Mouse (Mus musculus) lung, postnatal 10 days (tissue): ENCODE measurements around the gene Eprs.
"Not testable (repeated sequence)": the region's sequence is repeated elsewhere in the genome, so short reads cannot be mapped to it uniquely, and the experiment has no call there.

Experiments
- DNase-seq: peaks from one replicate; pipeline ENCODE4 v3.0.0; 2021

Eprs gene

DNA sequence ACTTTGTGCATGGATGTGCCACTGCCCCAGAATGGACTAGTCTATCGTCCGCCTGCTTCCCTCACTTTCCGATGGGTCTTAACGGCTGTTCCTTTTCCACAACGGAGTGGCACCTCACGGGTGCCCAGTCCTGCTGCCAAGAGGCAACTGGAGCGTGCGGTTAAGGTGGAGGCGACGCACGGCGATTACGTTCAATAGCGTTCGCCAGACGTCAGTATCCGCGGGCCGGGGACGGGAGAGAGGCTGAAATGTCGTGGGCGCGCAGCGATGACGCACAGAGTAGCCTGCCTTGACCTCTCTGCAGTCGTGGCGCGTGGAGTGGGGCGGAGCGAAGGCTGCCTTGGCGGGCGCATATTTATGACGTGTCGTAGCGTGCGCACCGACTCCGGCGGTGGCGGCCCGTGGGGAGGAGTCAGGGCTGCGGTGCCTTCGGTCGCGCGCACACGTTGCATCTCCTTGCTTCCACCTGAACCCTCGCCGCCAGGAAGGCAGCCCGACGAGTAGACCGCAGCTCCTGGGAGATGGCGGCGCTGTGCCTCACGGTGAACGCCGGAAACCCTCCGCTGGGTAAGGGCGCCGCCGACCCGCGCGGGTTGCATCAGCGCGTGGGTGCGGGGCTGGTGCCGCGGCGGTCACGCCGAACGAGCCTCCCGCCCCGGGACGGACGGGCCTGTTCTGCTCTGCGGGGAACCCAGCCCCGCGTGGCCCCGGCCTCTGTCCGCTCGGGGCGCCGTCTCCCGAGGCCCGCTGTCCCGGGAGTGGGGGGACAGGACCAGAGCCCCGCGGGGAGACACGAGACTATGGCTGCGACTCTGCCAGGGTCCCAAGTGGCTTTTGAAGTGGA, at the start of gene Eprs:
TSS of gene Eprs (plus strand) at position 368 of the 844 bp plus-strand sequence.
- peak; percentile 99 for DNase-seq

DNA sequence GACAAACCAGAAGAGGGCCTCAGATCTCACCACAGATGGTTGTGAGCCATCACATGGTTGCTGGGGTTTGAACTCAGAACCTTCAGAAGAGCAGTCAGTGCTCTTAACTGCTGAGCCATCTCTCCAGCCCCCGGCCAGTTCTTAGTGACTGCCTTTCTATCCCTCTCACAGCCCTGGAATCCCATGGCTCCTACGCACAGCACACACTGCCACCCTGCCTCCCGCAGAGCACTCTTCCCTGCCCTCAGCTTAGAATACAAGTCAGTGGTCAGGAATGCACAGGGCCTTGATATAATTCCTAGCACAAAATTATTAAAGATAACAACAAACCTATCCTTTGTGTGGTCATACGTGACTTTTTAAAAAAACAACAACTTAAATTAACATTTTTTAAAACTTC, 48.3 kb upstream of the Eprs start:
- no peak for DNase-seq

DNA sequence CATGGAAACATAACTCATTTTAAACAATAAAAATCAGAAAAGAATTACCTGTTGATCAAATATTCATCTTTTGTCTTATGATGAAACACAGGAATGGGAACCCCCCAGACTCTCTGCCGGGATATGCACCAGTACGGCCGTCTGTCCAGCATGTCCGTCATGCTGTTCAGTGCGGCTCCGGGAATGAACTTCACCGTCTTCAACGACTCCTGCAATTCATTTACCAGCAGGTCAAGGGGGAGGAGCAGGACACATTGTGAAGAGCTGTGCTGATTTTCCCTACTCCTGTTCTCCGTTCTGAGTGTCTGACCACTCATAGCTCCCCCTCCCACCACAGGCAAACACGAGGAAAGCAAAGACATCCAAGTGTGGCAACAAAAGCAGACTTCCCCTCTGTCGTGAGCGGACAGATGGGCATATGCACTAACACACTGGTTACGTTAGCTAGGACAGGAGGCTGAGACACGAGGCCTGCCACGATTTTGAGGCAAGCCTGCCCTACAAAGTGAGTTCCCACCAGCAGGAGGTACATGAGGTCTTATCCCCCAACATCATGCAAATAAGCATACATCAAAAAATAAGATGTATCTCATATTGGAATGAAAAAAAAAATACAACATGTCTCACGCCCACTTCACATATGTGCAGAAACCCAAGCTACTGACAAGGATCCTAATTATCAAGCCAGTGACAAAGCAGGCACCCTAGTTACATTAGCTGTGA, 46.8 kb upstream of the Eprs start:
- DNase-seq: no peak

DNA sequence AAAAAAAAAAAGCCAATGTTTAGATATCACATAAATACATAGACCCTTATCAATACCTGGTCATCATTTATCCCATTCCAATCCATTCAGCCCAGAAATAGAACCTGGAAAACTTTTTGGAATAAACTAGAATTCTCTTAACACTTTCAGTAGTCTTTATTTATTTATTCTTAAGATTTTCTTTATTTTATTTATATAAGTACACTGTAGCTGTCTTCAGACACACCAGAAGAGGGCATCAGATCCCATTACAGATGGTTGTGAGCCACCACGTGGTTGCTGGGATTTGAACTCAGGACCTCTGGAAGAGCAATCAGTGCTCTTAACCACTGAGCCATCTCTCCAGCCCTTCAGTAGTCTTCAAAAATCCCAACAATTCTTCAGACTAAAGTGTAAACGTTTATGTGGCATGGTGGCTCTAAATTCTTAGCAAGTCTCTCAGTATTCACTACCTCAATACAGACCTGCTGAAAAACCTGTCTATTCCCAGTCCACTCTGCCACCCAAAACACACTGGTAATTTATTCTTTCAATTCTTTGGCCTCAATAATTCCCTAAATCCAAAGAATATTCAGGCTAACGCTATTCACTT, 35.0 kb upstream of the Eprs start:
- not testable (repeated sequence) for DNase-seq

DNA sequence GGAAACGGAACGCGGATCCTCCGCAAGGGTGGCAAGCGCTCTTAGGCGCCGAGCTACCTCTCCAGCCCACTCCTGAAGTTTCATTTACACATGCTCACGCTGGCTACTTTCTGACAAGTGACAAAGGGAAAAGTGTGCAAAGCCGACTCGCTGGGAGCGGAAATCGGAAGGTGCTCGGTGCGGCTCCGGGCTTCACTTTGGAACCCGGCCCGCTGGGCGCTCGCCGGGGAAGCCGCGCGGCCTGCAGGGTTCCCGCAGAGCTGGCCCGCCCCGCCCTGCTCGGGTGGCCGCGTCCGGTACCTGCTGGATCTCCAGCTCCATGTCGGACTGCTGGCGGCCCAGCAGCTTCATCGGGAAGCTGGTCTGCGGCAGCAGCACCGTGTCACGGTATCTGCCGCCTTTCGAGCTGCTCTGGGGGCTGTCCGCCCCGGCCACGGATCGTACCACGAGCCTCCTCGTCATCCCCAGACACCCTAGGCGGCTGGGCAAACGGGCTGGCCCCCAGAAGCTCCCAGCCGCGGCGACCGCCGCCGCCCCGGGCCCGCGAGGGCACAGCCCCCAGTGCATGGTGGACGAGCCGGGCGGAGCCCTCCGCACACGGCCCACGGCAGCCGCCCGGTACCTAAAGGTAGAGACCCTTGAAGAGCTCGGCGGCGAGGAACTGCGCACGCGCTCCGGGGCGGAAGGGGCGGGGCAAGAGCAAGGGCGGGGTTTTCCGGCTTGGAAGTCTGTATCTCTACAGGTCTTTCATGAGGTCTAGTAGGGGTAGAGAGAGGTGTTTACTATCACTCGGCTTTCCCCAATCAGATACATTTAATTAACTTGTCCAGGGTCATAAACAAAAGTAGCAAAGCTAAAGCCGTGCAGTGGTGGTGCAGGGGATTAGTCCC, 33.9 kb upstream of the Eprs start, which contains the start of gene Iars2:
TSS of gene Iars2 (minus strand) at position 676 of the 890 bp plus-strand sequence.
- peak; percentile 94 for DNase-seq

DNA sequence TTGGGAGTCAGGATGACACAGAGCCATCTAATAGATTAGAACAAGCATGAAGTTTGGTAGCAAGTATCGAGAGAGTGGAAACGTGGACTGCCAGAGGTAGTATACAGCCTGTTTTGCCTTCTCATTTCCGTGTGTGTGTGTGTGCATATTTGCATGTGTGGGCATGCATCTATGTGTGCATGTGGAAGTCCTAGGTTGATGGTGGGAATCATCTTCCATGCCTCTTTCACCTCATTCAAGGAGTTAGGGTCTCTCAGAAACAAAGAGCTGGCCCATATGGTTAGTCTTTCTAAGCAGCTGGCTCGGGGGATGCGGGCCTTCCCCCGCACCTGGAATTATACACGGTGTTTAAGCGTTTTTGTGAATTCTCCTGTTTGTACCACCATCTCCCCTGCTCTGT, 33.0 kb upstream of the Eprs start:
- DNase-seq: no peak

DNA sequence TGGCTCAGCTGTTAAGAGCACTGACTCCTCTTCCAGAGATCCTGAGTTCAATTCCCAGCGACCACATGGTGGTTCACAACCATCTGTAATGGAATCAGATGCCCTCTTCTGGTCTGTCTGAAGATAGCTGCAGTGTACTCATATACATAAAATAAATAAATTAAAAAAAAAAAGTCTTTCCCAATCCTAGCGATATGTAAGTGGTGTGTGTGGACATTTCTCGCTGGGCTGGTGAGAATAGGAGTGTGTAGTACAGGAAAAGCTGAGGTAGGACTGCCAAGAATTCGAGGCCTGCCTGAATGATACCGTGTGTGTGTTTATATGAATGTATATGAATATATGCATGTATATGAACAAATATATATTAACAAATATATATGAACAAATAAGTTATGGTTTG, 31.5 kb upstream of the Eprs start:
- no peak for DNase-seq

DNA sequence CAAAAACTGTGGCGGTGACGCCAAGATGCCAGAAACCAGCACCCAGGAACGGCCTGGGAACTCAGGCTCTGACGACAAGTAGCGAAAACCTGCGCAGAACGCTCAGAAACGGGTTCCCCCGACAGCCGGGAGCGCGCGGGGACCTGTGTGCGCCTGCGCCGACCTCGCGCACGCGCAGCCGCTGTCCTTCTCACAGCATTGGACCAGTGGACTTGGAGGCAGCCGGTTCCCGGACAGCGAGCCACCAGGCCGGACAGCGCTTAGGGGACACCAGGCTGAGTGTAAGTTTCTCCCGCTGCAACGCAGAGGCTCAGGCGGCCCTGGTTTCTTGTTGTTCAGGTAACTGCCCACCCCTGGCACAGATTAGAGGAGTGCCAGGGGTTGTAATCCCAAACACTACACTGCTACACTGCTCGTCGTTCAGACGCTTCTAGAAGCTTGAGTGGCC, 30.8 kb upstream of the Eprs start, which contains the start of gene Bpnt1:
TSS of gene Bpnt1 (plus strand) at position 167 of the 448 bp plus-strand sequence.
- DNase-seq: peak; percentile 93

DNA sequence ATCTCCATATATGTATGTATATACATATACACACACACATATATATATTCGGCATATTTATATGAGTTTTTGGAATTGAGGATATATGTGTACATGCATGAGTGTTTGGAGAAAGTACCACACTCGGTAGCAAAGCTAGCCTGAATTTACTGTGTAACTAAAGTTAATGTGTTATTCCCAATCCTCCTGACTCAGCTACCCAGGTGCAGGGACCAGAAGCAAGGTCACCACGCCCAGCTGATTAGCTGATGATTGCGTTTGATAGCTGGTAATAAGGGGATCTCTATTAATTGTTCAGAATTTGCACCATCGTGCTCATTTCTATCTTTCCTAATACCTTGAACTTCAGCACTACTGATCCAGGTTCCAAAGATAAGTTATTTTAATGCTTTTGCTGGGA, 29.2 kb upstream of the Eprs start:
- no peak for DNase-seq

DNA sequence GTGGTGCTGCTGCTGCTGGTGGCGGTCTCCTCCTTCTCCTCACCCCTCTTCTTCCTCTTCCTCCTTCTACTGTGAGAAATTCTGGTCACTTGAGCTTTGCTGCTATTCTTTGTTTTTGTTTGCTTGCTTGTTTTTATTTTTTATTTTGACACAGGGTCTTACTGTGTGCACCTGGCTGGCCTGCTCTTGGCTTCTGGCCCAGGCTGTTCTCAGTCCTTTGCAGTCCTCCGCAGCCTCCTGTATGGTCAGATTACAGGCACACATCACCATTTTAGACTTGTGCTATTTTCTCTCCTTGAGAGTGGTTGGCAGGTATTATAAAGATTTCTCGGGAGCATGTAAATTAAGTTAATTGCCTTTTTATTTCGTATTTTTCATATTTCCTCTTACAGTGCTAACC, 28.7 kb upstream of the Eprs start:
- DNase-seq: no peak

DNA sequence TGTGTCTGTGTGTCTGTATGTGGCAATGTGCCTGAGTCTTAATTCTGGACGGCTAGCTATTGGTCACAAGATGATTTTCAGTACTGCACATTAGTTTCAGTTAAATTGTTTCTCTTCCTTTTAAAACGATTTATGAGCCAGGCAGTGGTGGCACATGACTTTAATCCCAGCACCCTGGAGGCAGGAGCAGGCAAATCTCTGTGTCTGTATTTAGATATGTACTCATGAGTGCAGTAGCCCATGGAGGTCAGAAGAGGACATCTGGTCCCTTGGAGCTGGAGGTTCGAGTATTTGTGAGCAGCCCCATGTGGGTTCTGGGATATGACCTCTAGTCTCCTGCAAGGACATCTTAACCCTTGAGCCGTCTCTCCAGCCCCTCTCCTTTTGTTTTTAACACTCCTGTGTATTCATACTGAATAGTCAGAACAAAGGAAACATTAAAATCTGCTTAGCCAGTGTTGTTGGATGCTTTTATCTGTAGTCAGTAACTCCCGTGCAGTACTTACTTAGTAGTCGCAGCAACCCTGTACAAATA, 27.5 kb upstream of the Eprs start:
- DNase-seq: no peak

DNA sequence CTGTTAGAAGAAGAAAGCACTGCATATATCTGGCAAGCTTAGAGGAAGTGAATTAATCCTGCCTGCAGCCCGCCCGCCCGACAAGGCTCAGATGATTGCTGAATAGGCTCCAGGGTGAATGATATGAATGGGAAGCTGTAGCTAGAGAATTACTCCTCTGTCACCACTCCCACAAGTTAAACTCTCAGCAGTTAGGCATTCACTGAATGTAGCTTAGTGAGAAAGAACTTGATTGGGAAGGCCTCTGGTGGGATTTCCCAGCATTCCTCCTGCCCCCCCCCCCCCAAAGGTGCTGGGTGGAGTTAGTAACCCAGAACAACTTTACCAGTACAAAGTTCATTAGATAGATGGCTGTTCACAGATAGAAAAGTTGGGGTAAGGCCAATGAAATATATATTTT, 26.3 kb upstream of the Eprs start:
- no peak for DNase-seq

DNA sequence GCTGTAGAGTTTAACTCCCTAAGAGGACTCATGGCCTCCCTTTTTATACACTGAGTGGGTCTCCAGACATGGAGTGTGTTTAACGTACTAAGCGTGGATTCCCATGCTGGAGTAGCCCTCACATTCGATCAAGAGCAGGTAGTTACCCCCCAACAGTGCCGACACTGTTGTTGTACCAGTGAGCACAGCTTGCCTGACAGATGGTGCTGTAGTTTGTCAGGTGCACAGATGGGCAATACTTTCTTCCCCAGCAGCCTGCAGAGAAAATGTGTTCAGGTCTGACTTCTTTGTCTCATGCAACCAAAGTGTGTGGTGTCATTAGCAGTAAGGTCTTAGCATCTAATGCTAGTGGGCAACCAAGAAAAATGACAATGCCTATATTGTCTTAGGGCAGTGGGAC, 20.4 kb upstream of the Eprs start:
- DNase-seq: no peak

DNA sequence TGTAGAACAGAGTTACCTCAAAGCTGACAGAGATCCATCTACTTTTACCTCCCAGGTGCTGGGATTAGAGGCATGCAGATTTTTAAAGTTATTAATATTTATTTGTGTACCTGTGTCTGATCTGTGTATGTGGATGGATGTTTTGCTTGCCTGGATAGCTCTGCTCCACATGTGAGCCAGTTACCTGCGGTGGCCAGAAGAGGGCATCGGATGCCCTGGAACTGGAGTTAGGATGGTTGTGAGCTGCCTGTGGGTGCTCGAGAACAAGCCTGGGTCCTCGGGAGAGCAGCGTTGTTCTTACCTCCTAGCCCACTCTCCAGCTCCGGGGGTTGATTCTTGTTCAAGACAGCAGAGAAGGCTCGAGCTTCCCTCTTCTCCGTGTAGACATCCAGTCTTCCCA, 19.4 kb upstream of the Eprs start:
- no peak for DNase-seq

DNA sequence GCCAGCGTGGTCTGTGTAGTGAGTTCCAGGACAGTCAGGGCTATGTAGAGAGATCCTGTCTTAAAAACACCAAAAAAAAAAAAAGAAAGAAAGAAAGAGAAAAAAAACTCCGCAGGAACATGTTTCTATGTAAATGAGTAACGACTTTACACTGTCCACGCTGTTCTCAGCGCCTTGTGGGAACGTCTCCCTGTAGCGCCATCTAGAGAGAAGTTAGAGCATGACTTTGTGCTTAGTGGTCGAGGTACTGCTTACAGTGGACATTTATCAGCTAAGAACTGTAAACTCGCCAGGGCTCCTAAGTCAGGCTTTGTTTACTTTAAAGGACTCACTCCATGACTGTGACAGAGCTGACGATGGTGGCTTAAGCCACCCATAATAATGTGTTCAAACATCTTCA, 16.7 kb upstream of the Eprs start:
- DNase-seq: peak; percentile 12

DNA sequence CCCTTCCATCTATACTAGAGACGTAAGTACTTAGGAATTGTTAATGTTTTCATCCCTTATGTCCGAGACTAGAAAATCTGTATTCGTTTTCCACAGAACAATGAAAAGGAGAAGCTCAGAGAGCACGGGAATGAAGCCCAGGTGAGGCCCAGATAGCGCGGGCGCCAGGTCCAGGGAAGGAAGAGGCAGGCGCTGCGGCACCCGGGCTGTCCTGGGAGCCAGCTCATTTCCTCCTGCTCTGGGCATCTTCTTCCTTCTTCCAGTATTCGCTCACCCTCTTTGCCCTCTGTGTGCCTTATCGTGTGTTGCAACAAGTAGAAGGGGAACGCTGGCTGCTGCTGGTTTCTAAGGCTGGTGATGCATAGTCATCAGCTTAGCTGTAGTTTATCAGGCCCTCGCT, 13.1 kb upstream of the Eprs start:
- no peak for DNase-seq

DNA sequence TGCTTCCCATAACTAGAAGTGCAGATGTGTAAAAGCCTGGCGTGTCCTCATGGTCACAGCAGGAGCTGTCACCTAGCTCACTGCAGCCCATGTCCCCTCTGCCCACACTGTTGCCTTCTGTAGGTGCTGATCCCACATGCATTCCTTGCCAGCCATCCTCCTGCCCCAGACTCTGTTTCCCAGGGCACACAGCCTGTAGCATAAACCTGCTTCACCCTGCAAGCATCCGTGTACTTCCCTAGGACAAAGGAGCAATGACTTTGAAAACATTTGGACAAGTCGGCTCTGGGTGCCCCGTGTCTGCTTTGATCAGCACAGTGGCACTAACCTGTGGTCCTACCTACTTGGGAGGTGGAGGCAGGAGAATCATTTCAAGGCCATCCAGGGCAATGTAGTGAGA, 12.2 kb upstream of the Eprs start:
- no peak for DNase-seq

DNA sequence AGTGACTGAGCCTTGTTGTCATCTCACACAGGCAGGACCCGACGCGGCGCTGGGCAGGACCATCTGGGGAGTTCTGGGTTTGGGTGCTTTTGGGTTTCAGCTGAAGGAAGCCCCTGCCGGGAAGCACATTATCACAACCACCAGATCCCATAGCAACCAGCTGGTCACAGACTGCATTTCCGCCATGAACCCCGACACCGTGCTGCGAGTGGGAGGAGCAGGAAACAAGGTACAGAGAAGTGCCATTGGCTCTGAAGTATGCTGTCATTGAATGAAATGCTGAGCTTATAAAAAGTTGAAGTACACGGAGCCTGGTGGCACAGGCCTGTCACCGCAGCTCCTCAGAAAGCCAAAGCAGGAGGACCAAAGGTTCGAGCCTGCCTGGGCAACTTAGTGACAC, 10.7 kb upstream of the Eprs start:
- no peak for DNase-seq

DNA sequence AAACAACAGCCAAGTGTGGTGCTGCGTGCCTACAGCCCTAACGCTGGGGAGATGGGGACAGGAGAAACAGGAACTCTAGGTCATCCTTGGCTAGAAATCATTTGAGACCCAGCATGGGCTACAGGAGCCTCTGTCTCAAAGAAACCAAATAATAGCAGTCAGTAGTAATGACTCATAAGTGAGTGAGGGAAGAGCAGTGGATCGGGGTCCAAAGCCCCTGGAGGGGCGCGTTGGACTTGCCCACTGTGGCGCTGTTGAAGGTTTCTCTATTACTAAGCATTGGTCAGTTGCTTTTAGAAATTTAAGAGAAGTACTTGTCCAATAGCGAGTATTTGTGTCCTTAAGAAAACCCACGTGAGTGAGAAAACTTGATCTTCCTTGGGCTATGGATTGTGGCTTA, 9.5 kb upstream of the Eprs start:
- DNase-seq: no peak

DNA sequence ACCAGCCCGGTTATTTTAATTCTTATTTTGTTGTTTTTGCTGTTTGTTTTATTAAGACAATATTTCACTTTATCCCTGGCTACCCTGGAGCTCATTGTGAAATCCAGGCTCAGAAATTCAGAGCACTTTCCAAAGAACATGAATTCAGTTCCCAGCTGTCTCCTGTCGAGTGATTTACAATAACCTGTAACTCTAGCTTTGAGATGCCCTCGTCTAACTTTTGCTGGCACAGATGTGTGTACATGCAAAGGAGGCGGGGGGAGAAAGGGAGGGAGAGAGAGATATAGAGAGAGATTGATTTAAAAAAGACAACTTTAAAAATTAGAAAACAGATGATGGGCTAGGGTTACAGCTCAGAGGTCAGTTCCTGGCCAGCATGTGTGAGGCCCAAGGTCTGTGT, 8.1 kb upstream of the Eprs start:
- no peak for DNase-seq

DNA sequence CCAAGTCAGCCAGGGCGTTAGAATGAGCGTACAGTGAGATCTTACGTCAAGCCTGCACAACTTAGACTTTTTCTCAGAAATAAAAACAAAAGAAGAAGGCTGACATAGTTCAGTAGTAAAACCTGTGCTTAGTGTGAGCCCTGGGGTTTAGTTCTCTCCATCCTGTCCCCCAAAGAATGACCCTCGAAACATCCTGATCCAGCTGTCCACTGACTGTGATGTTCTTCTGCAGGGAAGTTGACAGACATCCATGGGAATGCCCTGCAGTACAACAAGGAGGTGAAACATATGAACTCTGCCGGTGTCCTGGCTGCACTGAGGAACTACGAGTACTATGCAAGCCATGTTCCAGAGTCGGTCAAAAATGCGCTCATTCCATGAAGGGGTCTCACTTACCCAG, 6.6 kb upstream of the Eprs start:
- DNase-seq: no peak

DNA sequence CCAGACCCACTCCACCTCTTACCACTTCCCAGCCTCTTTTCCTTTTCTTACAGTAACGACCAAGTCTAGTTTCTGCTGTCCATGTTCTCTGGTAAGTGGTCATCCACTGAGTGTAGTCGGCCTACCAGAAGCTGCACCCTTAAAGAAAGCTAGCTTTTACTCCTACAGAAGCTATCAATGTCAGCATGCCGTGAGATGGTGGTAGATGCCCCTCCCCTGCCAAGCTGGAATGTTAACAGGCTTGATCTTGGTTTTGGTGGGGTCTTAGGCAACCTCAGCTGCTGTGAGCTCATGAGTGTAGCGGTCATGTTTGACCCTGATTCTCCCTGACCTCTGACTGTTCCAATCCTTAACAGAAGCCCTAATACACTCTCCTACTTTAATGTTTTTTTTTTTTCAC, 4.6 kb upstream of the Eprs start:
- no peak for DNase-seq
